Mouse (Mus musculus): ENCODE results near the gene Figla. TPM values are rescaled to one million over a fixed set of nuclear protein-coding genes. Genes with fewer than 3 reads are reported as not detected.
A peak's percentile ranks its signal among the peaks of the same experiment; 100 is the strongest.

Gene Figla
- polyA plus RNA-seq, 1 experiment from 2014 or later = not detected

- Histone ChIP-seq H3K4me1 (replicated peaks; ENCODE audit: control insufficient read depth, insufficient read depth) (no peaks in the 10 kb centered on the region), H3K4me2 (replicated peaks; ENCODE audit: low read depth) (no peak overlapping the region), H3K27ac (replicated peaks) (no peak overlapping the region), H3K9ac (ENCODE audit: low read length) (no peak overlapping the region), H3K27me3 (ENCODE audit: control insufficient read depth, insufficient read depth, low read length) (no peaks in the 10 kb centered on the region), H3K36me3 (ENCODE audit: control insufficient read depth, insufficient read depth, low read length) (no peaks in the 10 kb centered on the region), H3K4me3 (ENCODE audit: low read depth, low read length) (no peak overlapping the region), H3K9me3 (ENCODE audit: control insufficient read depth, low read length) (no peaks in the 10 kb centered on the region)
- WGBS = 69% methylated on average over 5 of the region's 5 CpGs
- no peak for DNase-seq (ENCODE audit: low spot score)
- TF ChIP-seq CTCF (IDR thresholded peaks at IDR 0.05; ENCODE audit: low read depth) (no peak), EP300 (optimal IDR thresholded peaks at IDR 0.05) (no peak)
- no peak for ATAC-seq (ENCODE audit: low FRiP score, low TSS enrichment)
Observed at GRCm38 (mm10) chr6:86048509-86048908, 32.5 kb downstream of the Figla start.

DNA sequence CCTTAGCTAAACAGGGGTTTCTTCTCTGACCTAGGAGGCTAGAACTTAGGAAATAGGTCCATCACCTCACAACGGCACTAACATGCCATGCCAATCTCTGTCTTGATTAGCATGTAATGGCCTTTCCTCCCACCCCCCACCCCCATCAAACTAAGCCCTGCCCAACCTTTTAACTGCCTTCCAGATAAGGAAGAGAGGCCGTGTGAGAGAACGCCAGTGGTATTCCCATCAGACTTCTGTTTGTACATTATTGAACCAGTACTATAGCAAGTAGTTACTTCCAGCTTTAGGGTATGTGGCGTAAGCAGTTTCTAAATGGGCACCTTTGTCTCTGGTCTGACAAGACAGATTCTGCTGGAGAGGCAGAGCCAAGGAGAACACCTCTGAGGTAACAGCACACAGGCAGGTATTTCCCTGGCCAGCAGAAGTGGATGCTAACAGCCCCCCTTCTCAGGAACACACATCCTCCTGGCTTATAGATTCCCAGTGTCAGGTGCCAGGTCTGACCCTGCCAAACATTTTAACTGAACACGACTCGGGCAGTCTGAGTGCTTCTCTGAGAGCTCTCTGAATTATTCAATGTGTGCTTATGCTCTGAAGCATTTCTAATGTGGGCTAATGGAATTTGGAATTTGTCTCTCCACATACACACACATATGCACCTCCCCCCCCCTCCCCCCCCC is 34.8 kb downstream of the Figla start:
- no peak overlapping the region for H3K27ac ChIP-seq (replicated peaks)
- no peak for ATAC-seq (ENCODE audit: low FRiP score, low TSS enrichment)
- WGBS = 48% methylated on average over 6 of the region's 6 CpGs
- H3K27me3 ChIP-seq (ENCODE audit: control insufficient read depth, insufficient read depth, low read length) = no peaks in the 10 kb centered on the region
- no peak for DNase-seq (ENCODE audit: low spot score)
- H3K4me1 ChIP-seq (replicated peaks; ENCODE audit: control insufficient read depth, insufficient read depth) = no peaks in the 10 kb centered on the region
- no peak overlapping the region for H3K4me3 ChIP-seq (ENCODE audit: low read depth, low read length)
- H3K9ac ChIP-seq (ENCODE audit: low read length) = no peak overlapping the region
- TF ChIP-seq EP300 (optimal IDR thresholded peaks at IDR 0.05) (no peak), CTCF (IDR thresholded peaks at IDR 0.05; ENCODE audit: low read depth) (no peak)
- no peak overlapping the region for H3K4me2 ChIP-seq (replicated peaks; ENCODE audit: low read depth)
- H3K36me3 ChIP-seq (ENCODE audit: control insufficient read depth, insufficient read depth, low read length) = no peaks in the 10 kb centered on the region
- no peaks in the 10 kb centered on the region for H3K9me3 ChIP-seq (ENCODE audit: control insufficient read depth, low read length)

GRCm38 (mm10) chr6:86052032-86052459 is 36.1 kb downstream of the Figla start:
- H3K4me2 ChIP-seq (replicated peaks; ENCODE audit: low read depth) = no peak overlapping the region
- no peak overlapping the region for H3K27ac ChIP-seq (replicated peaks)
- ATAC-seq (ENCODE audit: low FRiP score, low TSS enrichment) (no peak), DNase-seq (ENCODE audit: low spot score) (peak; percentile 31)
- no peaks in the 10 kb centered on the region for H3K36me3 ChIP-seq (ENCODE audit: control insufficient read depth, insufficient read depth, low read length)
- no peak overlapping the region for H3K4me3 ChIP-seq (ENCODE audit: low read depth, low read length)
- no peaks in the 10 kb centered on the region for H3K9me3 ChIP-seq (ENCODE audit: control insufficient read depth, low read length)
- WGBS = 30% methylated on average over 7 of the region's 7 CpGs
- H3K4me1 ChIP-seq (replicated peaks; ENCODE audit: control insufficient read depth, insufficient read depth) = no peaks in the 10 kb centered on the region
- TF ChIP-seq CTCF (IDR thresholded peaks at IDR 0.05; ENCODE audit: low read depth) = no peak
- no peak for TF ChIP-seq EP300 (optimal IDR thresholded peaks at IDR 0.05)
- H3K27me3 ChIP-seq (ENCODE audit: control insufficient read depth, insufficient read depth, low read length) = no peaks in the 10 kb centered on the region
- H3K9ac ChIP-seq (ENCODE audit: low read length) = no peak overlapping the region

- H3K27me3 ChIP-seq (ENCODE audit: control insufficient read depth, insufficient read depth, low read length) = no peaks in the 10 kb centered on the region
- DNase-seq (ENCODE audit: low spot score) (no peak), ATAC-seq (ENCODE audit: low FRiP score, low TSS enrichment) (no peak)
- no peak for TF ChIP-seq EP300 (optimal IDR thresholded peaks at IDR 0.05)
- TF ChIP-seq CTCF (IDR thresholded peaks at IDR 0.05; ENCODE audit: low read depth) = no peak
- H3K36me3 ChIP-seq (ENCODE audit: control insufficient read depth, insufficient read depth, low read length) = no peaks in the 10 kb centered on the region
- WGBS = 40% methylated on average over 4 of the region's 4 CpGs
- no peak overlapping the region for H3K4me3 ChIP-seq (ENCODE audit: low read depth, low read length)
- no peaks in the 10 kb centered on the region for H3K4me1 ChIP-seq (replicated peaks; ENCODE audit: control insufficient read depth, insufficient read depth)
- H3K27ac ChIP-seq (replicated peaks) = no peak overlapping the region
- no peak overlapping the region for H3K9ac ChIP-seq (ENCODE audit: low read length)
- no peak overlapping the region for H3K4me2 ChIP-seq (replicated peaks; ENCODE audit: low read depth)
- H3K9me3 ChIP-seq (ENCODE audit: control insufficient read depth, low read length) = no peaks in the 10 kb centered on the region
Observed at GRCm38 (mm10) chr6:86052556-86052955, 36.6 kb downstream of the Figla start.

DNA sequence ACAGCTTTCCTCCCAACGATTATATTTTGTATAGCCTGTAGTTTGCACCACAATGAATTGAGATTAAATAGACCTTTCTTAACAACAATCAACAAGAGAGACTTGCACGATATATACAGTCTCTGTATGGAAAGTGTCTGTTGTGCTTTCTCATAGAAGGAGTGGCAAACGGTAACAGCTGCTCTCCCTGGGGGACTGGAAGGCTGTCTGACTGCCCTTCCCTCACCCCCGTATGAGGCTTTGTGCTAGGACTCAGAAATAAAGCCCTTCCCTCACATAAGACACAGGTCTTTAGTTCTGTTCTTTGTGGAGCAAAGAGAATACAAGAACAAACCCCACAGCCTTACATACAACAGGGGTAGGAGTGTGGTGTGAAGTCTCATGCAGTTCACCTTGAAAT is 37.1 kb downstream of the Figla start:
- no peak for ATAC-seq (ENCODE audit: low FRiP score, low TSS enrichment)
- no peak overlapping the region for H3K27ac ChIP-seq (replicated peaks)
- TF ChIP-seq CTCF (IDR thresholded peaks at IDR 0.05; ENCODE audit: low read depth) (no peak), EP300 (optimal IDR thresholded peaks at IDR 0.05) (no peak)
- DNase-seq (ENCODE audit: low spot score) = no peak
- no peaks in the 10 kb centered on the region for H3K36me3 ChIP-seq (ENCODE audit: control insufficient read depth, insufficient read depth, low read length)
- 49% methylated on average over 4 of the region's 4 CpGs for WGBS
- no peaks in the 10 kb centered on the region for H3K4me1 ChIP-seq (replicated peaks; ENCODE audit: control insufficient read depth, insufficient read depth)
- H3K9me3 ChIP-seq (ENCODE audit: control insufficient read depth, low read length) = no peaks in the 10 kb centered on the region
- H3K9ac ChIP-seq (ENCODE audit: low read length) = no peak overlapping the region
- H3K27me3 ChIP-seq (ENCODE audit: control insufficient read depth, insufficient read depth, low read length) = no peaks in the 10 kb centered on the region
- H3K4me3 ChIP-seq (ENCODE audit: low read depth, low read length) = no peak overlapping the region
- H3K4me2 ChIP-seq (replicated peaks; ENCODE audit: low read depth) = no peak overlapping the region

DNA sequence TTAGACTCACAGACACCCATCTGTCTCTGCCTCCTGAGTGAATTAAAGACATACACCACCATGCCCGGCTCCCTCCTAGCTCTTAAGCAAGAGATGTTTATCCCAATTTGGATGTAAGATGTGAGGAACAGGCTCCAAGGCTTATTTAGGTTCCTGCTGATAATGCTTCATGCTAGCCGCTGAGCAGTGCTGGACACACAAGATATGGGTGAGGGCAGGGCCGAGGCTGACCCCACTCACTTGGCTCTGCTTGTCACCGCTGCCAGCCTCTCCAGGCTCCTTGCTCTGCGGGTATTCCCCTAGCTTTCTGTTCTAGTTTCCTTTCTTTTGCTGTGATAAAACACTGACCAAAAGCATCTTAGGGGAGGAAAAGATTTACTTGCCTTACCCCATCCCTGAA is 37.6 kb downstream of the Figla start:
- H3K4me3 ChIP-seq (ENCODE audit: low read depth, low read length) = no peak overlapping the region
- no peak overlapping the region for H3K27ac ChIP-seq (replicated peaks)
- ATAC-seq (ENCODE audit: low FRiP score, low TSS enrichment) (no peak), DNase-seq (ENCODE audit: low spot score) (no peak)
- H3K27me3 ChIP-seq (ENCODE audit: control insufficient read depth, insufficient read depth, low read length) = no peaks in the 10 kb centered on the region
- 48% methylated on average over 5 of the region's 5 CpGs for WGBS
- no peaks in the 10 kb centered on the region for H3K9me3 ChIP-seq (ENCODE audit: control insufficient read depth, low read length)
- no peaks in the 10 kb centered on the region for H3K36me3 ChIP-seq (ENCODE audit: control insufficient read depth, insufficient read depth, low read length)
- H3K9ac ChIP-seq (ENCODE audit: low read length) = no peak overlapping the region
- no peaks in the 10 kb centered on the region for H3K4me1 ChIP-seq (replicated peaks; ENCODE audit: control insufficient read depth, insufficient read depth)
- TF ChIP-seq CTCF (IDR thresholded peaks at IDR 0.05; ENCODE audit: low read depth) (no peak), EP300 (optimal IDR thresholded peaks at IDR 0.05) (no peak)
- H3K4me2 ChIP-seq (replicated peaks; ENCODE audit: low read depth) = no peak overlapping the region

All from stomach, postnatal 0 days (tissue).